Mouse (Mus musculus): ENCODE data around the gene 4930578C19Rik.
"Not testable (repeated sequence)": the region's sequence is repeated elsewhere in the genome, so short reads cannot be mapped to it uniquely, and the experiment has no call there.

Gene 4930578C19Rik

DNA sequence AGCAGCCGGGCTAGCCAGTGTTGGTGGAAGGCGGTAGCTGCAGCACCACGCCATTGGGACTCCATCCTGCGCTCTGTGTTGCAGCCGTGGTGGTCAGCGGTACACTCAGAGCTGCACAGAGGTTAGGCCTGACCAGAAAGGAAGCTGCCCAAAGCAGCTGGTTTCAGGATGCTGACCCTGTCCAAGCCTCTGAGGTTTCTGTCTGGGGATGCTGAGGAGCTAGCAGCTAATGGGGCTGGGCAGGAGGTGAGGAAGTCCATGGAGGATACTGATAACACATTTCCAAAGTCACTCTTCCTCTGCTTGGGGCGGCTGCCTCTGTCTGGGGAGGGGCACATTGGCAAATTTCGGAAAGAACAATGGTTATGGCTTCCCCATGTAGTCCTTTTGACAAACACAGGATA is at the start of gene 4930578C19Rik:
Gene 4930578C19Rik, minus strand, starts transcription at position 200 of the 404 bp plus-strand sequence.
- in situ Hi-C loops (cut with MboI): no loop called here

DNA sequence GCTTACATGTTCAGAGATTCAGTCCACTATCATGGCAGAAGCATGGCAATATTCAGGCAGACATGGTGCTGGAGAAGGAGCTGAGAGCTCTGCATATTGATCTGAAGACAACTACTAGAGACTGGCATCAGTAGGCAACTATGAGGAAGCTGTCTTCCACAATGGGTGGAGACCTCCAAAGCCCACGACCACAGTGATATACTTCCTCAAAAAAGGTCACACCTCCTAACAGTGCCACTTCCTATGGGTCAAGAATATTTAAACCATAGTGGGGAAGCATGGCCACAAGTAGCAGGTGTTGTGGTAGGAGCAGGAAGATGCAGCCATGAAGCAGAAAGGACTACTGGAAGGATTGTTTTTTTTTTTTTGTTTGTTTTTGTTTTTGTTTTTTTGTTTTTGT is 6.5 kb upstream of the 4930578C19Rik start:
- in situ Hi-C loops (cut with MboI): no loop called here

DNA sequence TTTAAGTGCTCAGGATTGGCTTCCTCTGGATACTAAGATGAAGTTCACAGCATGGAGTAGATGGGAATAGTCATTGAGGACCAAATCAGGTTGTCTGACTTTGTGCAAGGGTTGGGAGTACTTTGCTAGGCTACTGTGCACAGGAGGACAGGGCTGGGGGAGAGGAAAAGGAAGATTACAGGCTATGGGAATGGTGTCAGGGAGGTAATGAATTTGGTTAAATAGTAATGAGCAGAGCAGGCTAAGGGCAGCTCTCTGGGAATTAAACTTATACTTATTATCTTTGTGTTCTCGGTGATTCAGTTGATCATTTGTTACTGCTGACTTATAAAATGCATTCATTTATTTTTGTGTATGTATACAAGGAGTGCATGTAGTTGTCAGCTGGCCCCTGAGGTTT is 1.7 kb upstream of the 4930578C19Rik start:
- in situ Hi-C loops (cut with MboI): no loop called here

DNA sequence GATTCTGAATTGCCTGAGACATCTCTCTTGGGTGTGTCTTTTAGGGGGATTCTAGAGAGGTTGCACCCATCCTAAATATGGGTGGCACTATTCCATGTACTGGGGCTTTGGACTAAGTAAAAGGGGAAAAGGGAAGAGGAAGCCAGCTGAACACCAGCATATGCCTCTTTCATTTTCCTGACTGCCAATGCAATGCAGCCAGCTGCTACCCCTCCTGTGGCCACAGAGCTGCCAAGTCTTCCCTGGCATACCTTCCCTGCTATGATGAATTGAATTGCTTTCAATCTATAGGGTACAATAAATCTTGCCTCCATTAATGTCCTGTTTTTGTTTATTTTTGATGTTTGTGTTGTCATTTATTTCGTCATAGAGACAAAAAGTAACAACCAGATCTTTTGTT is 9.6 kb downstream of the 4930578C19Rik start:
- in situ Hi-C loops (cut with MboI): no loop called here

DNA sequence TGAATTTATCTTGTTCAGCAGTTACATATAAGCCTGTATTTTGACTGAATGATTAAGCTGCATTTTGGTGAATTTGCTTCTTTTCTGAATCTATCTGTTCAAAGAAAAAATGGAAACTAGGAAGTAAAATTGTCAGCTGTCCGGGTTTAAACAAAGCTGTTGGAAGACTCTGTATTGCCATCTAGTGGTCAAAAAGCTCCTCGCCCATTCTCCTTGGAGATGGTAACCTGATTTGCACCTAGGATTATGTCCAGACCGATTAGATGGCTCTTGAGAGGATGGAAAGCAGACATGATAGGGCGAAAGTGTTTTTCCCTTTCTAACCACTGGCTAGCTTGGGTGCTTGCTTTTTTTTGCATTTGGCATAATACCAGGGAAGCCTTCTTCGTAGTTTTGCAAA is 19.1 kb downstream of the 4930578C19Rik start:
- in situ Hi-C loops (cut with MboI): no loop called here

GRCm38 (mm10) chrX:18425451-18425850 is 35.7 kb downstream of the 4930578C19Rik start:
- in situ Hi-C loops (cut with MboI): no loop called here

DNA sequence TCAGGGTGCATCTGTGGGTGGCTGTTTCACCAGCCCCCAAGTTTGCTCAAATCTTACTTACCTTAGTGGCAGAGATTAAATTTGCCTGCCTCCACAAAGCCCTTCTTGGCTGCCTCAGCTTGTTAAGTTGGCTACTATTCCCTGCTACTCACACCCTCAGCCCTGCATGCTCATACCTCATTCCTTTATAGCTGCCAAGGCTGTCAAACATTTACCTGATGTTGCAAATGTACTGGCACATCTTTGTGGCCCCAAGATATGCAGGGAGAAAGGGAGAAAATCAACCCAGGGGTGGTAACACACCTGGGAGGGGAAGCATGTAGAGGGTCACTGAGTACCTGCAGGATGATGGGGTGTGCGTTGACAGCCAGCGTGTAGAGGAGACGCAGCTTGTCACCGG is 38.0 kb downstream of the 4930578C19Rik start:
- in situ Hi-C loops (cut with MboI): no loop called here

DNA sequence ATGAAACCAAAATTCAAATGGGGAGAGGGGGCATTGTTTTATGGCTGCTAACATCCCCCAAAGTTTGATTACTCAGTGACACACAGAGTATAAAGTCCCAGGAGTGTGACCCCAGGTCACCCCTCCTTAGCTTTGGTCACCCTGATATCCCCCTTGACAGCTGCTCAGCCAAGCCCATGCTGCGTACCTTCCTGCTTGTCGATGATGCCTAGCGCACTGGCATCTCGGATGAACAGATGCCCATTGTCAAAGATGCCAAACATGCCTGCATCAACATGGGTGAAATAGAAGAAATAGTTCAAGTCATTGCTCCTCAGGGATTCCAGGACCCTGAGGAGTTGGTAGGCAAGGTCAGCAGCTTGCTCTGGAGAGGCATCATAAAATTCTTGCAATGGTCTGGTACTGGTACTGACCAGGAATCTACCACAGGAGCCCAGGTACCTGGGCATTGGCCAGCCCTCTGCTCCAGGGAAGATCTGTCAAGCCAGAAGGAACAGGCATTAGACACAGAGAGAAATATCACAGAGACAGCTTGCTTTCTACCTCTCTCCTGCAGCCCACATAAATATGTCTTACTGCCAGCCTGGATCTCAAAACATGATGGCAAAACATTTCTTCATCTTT is 40.9 kb downstream of the 4930578C19Rik start:
- in situ Hi-C loops (cut with MboI): no loop called here

GRCm38 (mm10) chrX:18418977-18419376 is 42.2 kb downstream of the 4930578C19Rik start:
- in situ Hi-C loops (cut with MboI): no loop called here

- in situ Hi-C loops (cut with MboI): no loop called here
Measured at GRCm38 (mm10) chrX:18414560-18414959, 46.6 kb downstream of the 4930578C19Rik start.

- in situ Hi-C loops (cut with MboI): no loop called here
Measured at GRCm38 (mm10) chrX:18411071-18411840, 49.9 kb downstream of the 4930578C19Rik start.

- in situ Hi-C loops (cut with MboI): no loop called here
Measured at GRCm38 (mm10) chrX:18409598-18409997, 51.6 kb downstream of the 4930578C19Rik start.

DNA sequence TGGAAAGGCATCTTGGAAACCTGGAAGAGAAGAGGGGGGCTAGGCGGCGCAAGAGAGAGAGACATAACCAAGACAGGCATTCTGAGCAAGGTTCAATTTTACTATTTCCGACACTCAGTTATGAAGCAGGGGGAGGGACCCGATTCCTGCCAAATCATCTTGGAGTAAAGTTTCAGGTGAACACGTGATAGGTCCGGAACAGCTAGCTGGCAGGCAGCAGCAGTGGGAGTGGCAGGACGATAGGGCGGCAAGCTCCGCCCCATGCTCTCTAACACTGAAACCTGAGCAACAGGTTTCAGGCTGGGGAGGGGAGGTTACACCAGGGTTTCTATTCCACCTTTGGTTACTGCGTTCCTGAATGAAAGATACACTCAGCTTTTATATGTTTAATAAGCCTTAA is 58.9 kb downstream of the 4930578C19Rik start:
- in situ Hi-C loops (cut with MboI): no loop called here

- in situ Hi-C loops (cut with MboI): no loop called here
Measured at GRCm38 (mm10) chrX:18396700-18397099, 64.5 kb downstream of the 4930578C19Rik start.

GRCm38 (mm10) chrX:18384181-18384580 is 77.0 kb downstream of the 4930578C19Rik start:
- in situ Hi-C loops (cut with MboI): not testable (repeated sequence)

All from mature B cell (primary cell).